Mouse (Mus musculus): ENCODE data around the gene Wdr54.

DNA sequence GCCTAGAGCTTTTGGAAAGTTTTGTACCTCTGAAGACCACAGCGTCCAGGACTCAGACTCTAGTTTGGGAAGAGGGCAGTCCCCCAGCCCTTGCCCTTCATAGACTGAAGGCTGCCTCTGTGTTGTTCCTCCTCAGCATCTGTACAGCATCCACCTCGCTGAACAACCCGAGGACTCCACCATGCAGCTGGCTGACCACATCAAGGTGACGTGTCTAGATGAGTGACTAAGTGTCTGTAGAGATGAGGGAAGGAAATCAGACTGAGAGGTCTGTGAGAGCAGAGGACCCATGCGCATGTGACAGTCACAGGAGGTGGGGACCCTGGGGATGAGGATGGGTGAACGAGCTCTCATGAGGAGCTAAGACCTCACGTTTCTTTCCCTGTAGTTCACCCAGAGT is 37.4 kb upstream of the Wdr54 start:
- TF ChIP-seq CTCF (IDR thresholded peaks at IDR 0.05; ENCODE audit: extremely low read depth, insufficient read depth, insufficient read length, insufficient replicate concordance) = no peak
- TF ChIP-seq POLR2A (IDR thresholded peaks at IDR 0.05; ENCODE audit: low read depth, low read length) = no peak

Measured in spleen, adult 2 months (tissue).